Mouse (Mus musculus): Measurements from ENCODE around the gene Sfxn4.

The Sfxn4 gene

GRCm38 (mm10) chr19:60837747-60838146 is 23.5 kb downstream of the Sfxn4 start:
- DNase-seq (ENCODE audit: low spot score): peak; percentile 84

DNA sequence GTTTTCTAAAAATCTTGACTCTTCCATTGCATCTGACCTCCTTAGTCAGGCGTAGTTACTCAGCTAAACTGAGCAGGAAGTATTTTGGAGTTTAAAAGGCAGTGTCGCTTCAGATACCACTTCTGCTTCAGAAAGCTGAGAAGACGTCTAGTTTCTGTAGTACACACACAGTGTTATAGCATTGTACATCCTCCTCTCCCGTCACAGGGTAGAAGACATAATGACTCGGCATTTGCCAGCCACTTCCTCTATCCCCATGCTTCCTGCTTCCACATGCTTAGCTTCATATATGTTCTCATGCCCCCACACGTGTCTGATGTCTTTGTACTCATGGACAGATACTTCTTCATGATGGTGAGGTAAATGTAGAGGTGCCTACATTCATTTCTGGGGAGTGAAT is 42.6 kb downstream of the Sfxn4 start:
- DNase-seq (ENCODE audit: low spot score): no peak

GRCm38 (mm10) chr19:60813133-60813532 is 48.1 kb downstream of the Sfxn4 start:
- no peak for DNase-seq (ENCODE audit: low spot score)

DNA sequence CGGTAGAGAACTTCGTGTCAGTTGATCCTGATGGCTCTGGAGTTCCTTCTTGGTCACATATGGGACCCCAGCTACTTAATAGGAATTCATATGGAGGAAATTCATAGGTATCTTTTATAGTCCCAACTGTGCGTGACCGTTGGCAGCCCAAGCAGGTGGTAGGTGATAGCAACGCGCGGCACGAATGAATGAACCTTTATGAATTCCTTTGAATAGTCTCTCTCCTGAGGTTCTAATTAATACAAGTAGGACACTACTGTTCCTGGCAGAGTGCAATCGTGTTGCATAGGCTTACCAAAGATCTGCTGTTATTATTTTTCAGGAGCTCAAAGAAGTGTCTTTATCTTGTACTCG is 49.3 kb downstream of the Sfxn4 start:
- peak; percentile 33 for DNase-seq (ENCODE audit: low spot score)

- peak; percentile 95 for DNase-seq (ENCODE audit: low spot score)
These were observed 49.9 kb downstream of the Sfxn4 start, which contains the start of gene Fam45a for GRCm38 (mm10) chr19:60811098-60812035. TSS of gene Fam45a (plus strand) at chr19:60811585.

GRCm38 (mm10) chr19:60809927-60810326 is 51.4 kb downstream of the Sfxn4 start:
- no peak for DNase-seq (ENCODE audit: low spot score)

DNA sequence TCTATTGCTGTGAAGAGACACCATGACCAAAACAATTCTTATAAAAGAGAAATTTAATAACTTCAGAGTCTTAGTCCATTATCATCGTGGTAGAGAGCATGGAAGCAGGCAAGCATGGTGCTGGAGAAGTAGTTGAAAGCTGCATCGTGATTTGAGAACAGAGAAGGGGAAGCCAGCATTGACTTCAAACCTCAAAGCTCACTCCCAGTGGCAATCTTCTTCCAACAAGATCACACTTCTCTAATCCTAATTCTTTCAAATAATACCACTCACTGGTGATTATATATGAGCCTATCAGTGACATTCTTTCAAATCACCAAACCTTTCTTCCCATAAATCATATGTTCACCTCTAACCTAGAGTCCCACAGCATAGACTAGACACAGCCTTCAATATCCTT is 56.4 kb downstream of the Sfxn4 start:
- DNase-seq (ENCODE audit: low spot score): no peak

GRCm38 (mm10) chr19:60799867-60800569 is 61.3 kb downstream of the Sfxn4 start:
- DNase-seq (ENCODE audit: low spot score): no peak

GRCm38 (mm10) chr19:60797415-60797814 is 63.9 kb downstream of the Sfxn4 start:
- DNase-seq (ENCODE audit: low spot score): no peak

DNA sequence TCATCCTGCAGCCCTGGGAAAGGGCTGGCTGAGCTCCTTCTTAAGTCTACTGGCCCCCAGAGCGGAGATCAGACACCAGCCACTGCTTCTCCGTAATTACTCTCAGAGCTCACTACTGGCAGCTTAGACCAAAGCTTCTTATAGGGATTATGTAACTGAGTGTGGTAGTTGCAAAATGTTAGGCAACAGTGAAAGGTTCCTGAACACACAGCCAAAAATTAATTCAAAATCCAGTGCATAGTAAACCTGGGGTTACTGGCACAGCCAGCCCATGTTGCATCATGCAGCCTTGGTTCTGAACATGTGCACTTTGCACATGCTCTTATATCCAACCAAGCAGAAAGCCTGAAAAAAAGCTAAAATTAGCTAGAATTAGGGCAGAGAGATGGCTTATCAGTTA is 66.0 kb downstream of the Sfxn4 start:
- DNase-seq (ENCODE audit: low spot score): no peak

DNA sequence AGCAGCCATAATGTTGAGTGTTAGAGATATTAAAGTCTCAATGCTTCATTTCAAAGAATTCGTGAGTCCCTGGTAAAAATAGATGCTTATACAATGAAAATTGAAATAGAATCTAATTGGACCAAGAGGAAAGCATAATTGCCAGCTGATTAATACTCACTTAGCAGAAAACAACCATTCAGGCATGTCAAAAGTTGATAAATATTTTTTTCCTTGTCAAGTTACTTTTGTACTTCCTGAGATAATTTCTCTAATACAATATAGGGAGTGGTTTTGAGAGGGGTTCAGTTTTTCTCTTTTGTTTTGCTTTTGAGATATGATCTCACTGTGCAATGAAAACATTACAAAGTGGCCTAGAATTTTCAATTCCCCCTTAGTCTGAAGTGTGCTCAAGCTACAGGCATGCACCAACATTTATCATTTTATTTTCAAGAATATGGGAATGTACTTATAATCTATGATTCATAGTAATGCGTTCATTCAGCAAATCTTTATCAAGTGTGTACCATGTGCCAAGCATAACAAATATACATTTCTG is 68.0 kb downstream of the Sfxn4 start:
- DNase-seq (ENCODE audit: low spot score): no peak

GRCm38 (mm10) chr19:60791164-60791563 is 70.1 kb downstream of the Sfxn4 start:
- DNase-seq (ENCODE audit: low spot score): no peak

- peak; percentile 95 for DNase-seq (ENCODE audit: low spot score)
These were observed 70.6 kb downstream of the Sfxn4 start, which contains the start of gene Eif3a for GRCm38 (mm10) chr19:60790551-60791161. TSS of gene Eif3a (minus strand) at chr19:60790658.

- DNase-seq (ENCODE audit: low spot score): peak; percentile 69
These were observed 71.3 kb downstream of the Sfxn4 start for GRCm38 (mm10) chr19:60789919-60790506.

GRCm38 (mm10) chr19:60789452-60789851 is 71.8 kb downstream of the Sfxn4 start:
- DNase-seq (ENCODE audit: low spot score): peak; percentile 19

- DNase-seq (ENCODE audit: low spot score): no peak
These were observed 72.9 kb downstream of the Sfxn4 start for GRCm38 (mm10) chr19:60788214-60788960.

DNA sequence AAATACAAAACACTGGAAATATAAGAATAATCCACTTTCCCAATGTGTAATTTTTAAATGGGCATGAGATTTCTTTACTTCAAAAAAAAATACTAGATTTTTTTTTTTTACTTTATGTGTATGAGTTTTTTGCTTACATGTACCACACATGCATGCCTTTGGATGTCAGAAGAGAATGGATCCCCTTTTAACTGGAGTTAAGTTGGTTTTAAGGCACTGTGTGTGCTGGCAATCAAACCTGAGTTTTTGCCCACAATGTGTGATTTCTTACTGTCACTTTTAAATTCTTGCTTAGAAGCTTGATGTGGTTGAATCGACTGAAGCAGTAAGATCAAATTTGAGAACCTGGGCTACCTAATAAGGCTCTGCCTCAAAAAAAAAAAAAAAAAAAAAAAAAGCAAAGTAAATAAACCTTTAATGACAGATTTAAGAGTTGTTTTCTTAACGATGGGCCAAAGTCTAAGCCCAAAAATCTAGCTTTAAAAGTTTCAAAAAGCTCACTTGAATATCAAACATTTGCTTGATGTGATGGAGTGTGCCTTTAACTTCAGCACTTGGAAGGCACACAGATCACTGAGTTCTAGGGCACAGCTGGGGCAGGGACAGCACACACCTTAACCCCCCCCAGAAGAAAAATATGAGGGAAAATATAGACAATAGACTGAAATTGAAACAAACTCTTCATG is 73.7 kb downstream of the Sfxn4 start:
- DNase-seq (ENCODE audit: low spot score): no peak
